Comparison of ENCODE assay signal across 19 mouse cellular contexts in the genomic region with DNA sequence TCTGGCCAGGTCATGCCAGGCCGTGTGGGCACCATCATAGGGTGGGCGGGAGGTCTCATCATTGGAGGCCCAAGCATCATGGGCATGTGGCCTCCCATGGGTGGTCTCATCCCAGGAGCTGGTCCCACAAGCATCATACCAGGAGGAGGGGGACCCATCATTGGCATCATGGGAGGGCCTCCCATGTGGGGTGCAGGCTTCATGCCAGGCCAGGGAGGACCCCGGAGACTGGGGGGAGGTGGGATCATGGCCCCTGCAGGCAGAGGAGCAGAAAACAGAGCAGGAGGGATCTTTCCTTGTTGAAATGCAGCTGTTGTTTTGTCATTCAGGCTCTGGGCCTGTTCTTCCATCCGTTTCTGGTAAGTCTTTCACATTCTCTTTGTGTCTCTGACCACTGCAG. TPM values are rescaled to one million over a fixed set of nuclear protein-coding genes. Genes with fewer than 3 reads are reported as not detected.
"Had no signal": no experiment of that assay in that cellular context is flagged by ENCODE, and none has a peak within 500 bp of the region (broad histone marks: within the 10 kb centered on the region; RNA-seq: fewer than 3 reads in every experiment).

No protein-coding gene starts in this region.

- H3K9me3 ChIP-seq: midbrain, embryonic 10.5 days; neural tube, embryonic 13.5 days; neural tube, embryonic 15.5 days had no signal

- DNase-seq: lung, adult 18-20 months; lung, embryonic 14.5 days; lung, postnatal 10 days; lung, postnatal 4 days; midbrain, embryonic 14.5 days; retina, postnatal 1 day; right cerebral cortex, adult 18-20 months; right cerebral cortex, postnatal 25 days; right cerebral cortex, postnatal 4 days; spleen, adult 18-20 months; thymus, adult 18-20 months; thymus, postnatal 14 days; thymus, postnatal 36 days had no signal

- H3K27ac ChIP-seq: midbrain, embryonic 10.5 days; neural tube, embryonic 13.5 days; neural tube, embryonic 15.5 days had no signal

- ATAC-seq: midbrain, embryonic 16.5 days had no signal

- H3K4me3 ChIP-seq: midbrain, embryonic 10.5 days; myocyte; neural tube, embryonic 13.5 days; neural tube, embryonic 15.5 days had no signal

- H3K36me3 ChIP-seq: midbrain, embryonic 10.5 days; neural tube, embryonic 13.5 days; neural tube, embryonic 15.5 days had no signal

- H3K9ac ChIP-seq: lung, embryonic 14.5 days; neural tube, embryonic 13.5 days; neural tube, embryonic 15.5 days had no signal

- H3K27me3 ChIP-seq: neural tube, embryonic 13.5 days had no signal

- H3K4me2 ChIP-seq: lung, embryonic 14.5 days; neural tube, embryonic 13.5 days; neural tube, embryonic 15.5 days had no signal

RNA-seq across cellular contexts. Expression of a gene that starts 2.6 kb away (rescaled TPM):
- polyA plus RNA-seq: myocyte had no signal

RNA-seq across cellular contexts. Expression of a gene that starts 53.1 kb away (rescaled TPM):
- total RNA-seq: megakaryocyte, adult 5-6 weeks had no signal
